Mouse (Mus musculus): ENCODE measurements around the gene Slc12a5.

The Slc12a5 gene

GRCm38 (mm10) chr2:164942692-164943290 is 17.8 kb upstream of the Slc12a5 start:
- DNase-seq (ENCODE audit: low read depth in 2 of 2, low spot score in 2 of 2): peak in 1 of 2 experiments; percentile 49

GRCm38 (mm10) chr2:164947506-164947905 is 13.1 kb upstream of the Slc12a5 start:
- DNase-seq (ENCODE audit: low read depth in 2 of 2, low spot score in 2 of 2): no peak

DNA sequence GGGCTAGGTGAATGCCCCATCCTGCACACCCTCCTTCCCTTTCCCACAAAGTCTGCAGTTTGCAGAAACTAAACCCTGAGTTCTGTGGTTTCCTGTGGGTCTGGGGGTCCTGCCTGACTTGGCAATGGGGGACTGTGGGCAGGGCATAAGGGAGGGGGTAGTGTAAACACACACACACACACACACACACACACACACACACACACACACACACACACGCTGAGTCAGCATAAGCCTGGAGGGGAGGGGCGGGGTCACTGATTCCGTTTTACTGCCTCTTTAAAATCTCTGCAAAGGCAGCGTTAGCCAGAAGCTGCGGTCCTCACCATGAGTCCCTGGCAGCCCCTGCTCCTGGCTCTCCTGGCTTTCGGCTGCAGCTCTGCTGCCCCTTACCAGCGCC is 12.7 kb upstream of the Slc12a5 start:
- no peak for DNase-seq (ENCODE audit: low read depth in 2 of 2, low spot score in 2 of 2)

DNA sequence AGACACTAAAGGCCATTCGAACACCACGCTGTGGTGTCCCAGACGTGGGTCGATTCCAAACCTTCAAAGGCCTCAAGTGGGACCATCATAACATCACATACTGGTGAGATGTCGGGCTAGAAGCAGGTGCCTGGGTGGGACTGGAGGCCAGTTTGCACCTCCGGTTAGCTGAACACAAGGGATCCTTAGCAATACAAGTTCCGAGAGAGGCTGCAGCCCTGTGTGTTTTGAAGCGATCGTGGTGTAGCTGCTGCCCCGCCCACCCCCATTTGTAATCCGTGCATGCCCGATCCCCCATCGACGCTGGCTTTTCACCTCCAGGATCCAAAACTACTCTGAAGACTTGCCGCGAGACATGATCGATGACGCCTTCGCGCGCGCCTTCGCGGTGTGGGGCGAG is 11.6 kb upstream of the Slc12a5 start:
- no peak for DNase-seq (ENCODE audit: low read depth in 2 of 2, low spot score in 2 of 2)

DNA sequence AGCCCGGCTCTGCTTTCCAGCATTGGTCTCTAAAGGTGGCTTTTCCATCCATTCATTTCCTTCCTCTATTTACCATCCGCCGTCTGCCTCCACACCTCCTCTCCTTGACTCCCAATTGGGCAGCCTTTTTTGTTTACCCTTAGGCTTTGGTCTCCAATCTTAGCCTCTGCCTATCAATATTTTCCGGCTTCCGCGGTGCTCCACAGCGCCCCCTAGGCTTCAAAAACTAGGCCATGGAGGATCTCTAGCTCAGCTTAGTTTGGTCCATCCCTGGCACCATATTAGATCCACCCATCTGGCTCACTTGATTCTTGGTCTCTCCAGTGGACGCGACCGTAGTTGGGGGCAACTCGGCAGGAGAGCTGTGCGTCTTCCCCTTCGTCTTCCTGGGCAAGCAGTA is 10.1 kb upstream of the Slc12a5 start:
- DNase-seq (ENCODE audit: low read depth in 2 of 2, low spot score in 2 of 2): peak in 1 of 2 experiments; percentile 37

DNA sequence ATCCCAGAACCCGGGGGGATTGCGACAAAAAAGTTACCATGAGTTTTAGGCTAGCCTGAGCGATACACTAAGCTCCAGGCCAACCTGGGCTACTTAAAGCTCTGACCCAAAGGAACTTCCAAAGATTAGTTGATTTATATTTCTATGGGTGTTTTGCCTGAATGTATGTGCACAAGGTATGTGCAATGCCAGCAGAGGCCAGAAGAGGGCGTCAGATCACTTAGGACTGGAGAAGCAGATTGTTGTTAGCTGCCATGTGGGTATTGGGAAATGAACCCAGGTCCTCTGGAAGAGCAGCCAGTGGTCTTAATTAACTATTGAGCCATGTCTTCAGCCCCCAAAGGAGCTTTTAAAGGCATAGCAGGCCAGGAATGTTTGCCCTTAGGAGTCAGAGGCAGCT is 8.9 kb upstream of the Slc12a5 start:
- DNase-seq (ENCODE audit: low read depth in 2 of 2, low spot score in 2 of 2): no peak

GRCm38 (mm10) chr2:164952448-164952847 is 8.2 kb upstream of the Slc12a5 start:
- DNase-seq (ENCODE audit: low read depth in 2 of 2, low spot score in 2 of 2): no peak

DNA sequence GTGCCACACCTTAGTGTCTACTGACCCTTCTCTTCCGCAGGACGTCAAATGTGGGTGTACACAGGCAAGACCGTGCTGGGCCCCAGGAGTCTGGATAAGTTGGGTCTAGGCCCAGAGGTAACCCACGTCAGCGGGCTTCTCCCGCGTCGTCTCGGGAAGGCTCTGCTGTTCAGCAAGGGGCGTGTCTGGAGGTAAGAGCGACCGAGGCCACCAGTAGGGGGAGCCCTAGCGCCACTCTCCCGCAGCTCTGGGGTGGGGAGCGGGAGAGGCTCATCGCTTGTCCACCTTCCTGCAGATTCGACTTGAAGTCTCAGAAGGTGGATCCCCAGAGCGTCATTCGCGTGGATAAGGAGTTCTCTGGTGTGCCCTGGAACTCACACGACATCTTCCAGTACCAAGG is 7.4 kb upstream of the Slc12a5 start:
- peak; percentile 66 to 77 for DNase-seq (ENCODE audit: low read depth in 2 of 2, low spot score in 2 of 2)

GRCm38 (mm10) chr2:164955725-164956124 is 4.9 kb upstream of the Slc12a5 start:
- DNase-seq (ENCODE audit: low read depth in 2 of 2, low spot score in 2 of 2): no peak

DNA sequence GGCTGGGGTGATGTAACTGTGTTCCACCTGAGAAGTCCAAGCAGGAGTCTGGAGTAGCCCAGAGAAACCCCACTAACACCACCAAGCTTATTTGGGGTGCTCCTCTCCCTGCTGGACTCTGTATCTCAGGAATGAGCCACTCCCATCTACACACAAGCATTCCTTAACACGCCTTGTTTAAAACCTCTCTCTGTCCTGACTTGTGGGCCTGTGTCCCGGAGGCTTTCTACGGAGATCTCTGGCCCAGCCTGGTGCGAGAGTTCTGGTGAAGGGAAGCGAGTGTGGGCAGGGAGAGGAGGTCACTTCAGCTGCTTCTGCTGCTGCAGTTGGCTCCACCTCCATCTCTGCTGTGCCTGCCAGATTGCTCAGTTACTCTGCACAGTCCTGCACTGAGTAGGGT is 4.4 kb upstream of the Slc12a5 start:
- DNase-seq (ENCODE audit: low read depth in 2 of 2, low spot score in 2 of 2): no peak

DNA sequence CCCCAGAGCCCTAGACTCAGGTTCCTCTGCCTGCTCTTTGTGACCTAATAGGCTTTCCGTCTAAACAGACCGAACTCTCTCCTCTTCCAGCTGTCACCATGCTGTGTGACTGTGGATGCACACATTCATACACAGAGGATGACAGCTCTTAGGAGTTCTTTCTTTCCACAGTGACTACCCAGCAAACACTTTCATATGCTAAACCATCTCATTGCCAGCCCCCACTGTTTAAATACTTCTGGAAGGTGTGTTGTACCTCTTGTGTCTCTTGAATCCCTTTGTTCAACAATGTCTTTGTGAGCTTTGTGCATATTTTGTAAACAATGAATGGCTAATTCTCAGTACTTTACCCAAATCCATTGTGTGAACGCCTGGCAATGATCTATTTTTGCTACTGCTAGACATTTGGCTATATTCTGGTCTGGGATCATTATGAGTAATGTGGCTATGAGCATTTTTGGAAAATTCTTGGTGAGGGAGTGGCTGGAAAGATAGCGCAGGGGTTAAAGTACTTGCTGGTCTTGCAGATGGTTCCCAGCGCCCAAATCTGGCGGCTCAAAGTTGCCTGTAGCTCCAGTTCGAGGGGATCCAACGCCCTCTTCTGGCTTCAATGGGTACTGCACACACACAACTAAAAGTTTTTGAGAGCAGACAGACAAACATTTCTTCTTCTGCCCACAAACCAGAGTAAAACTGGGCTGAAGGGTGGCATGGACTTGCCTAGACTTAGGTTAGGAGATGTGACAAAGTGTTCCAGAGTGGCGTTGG is 2.9 kb upstream of the Slc12a5 start:
- no peak for DNase-seq (ENCODE audit: low read depth in 2 of 2, low spot score in 2 of 2)

DNA sequence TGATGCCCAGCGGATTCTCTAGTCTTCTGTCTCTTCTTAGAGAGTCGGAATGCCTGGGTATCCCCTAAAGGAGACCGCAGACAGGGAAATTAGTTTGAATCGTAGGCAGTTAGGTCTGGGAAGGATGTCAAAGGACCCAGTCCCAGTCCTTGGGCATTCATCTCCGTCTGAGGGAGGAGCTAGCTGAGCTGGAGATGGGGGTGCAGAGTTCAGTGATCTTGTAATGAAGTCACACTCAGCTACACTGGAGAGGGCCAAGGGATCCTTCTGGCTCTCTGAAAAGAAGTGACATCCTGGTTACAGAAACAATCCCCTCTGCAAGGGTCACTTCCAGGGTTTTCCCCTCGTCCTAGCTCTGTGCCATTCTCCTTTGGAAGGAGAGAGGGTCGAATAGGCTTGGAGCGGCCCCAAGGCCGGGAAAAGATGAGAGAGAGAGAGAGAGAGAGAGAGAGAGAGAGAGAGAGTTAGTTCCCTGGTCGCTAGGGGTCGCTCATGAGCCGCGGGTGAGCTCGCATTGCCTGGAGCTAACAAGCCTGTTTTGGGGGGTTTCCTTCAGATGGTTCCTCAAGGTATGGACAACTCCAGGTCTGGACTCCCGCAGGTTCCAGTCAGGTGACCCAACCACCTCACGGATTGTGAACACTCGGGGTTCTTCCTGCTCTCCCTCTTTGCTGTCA is 1.0 kb downstream of the Slc12a5 start:
- peak; percentile 62 to 77 for DNase-seq (ENCODE audit: low read depth in 2 of 2, low spot score in 2 of 2)

- DNase-seq (ENCODE audit: low read depth in 2 of 2, low spot score in 2 of 2): no peak
Measured at GRCm38 (mm10) chr2:164962183-164962580, 1.6 kb downstream of the Slc12a5 start.

DNA sequence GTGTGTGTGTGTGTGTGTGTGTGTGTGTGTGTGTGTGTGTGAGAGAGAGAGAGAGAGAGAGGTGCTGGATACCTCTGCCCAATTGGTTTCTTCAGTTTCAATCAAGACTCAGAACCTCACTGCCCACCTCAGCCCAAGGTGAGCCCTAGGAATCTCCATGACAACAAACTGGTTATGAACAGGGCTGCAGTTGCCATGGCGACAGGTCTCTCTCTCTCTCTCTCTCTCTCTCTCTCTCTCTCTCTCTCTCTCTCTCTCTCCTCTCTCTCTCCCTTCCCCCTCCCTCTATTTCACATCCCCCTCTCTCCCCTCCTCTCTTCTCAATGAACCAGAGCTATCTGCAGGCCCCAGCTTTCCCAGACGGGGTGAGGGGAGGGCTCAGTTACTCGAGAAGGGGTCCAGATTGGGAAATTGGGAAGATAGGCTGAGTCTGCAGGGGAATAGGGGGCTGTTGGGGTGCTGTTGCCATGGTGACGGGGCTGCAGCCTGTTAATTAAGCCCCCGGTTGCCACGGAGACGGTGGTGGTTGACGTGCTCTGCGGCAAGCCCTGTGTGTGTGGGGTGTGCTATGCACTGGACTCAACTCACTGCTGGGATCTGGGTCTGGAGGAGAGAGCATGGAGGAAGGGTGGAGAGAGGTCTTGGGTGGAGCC is 3.8 kb downstream of the Slc12a5 start:
- no peak for DNase-seq (ENCODE audit: low read depth in 2 of 2, low spot score in 2 of 2)

- DNase-seq (ENCODE audit: low read depth in 2 of 2, low spot score in 2 of 2): no peak
Measured at GRCm38 (mm10) chr2:164964981-164965380, 4.4 kb downstream of the Slc12a5 start.

DNA sequence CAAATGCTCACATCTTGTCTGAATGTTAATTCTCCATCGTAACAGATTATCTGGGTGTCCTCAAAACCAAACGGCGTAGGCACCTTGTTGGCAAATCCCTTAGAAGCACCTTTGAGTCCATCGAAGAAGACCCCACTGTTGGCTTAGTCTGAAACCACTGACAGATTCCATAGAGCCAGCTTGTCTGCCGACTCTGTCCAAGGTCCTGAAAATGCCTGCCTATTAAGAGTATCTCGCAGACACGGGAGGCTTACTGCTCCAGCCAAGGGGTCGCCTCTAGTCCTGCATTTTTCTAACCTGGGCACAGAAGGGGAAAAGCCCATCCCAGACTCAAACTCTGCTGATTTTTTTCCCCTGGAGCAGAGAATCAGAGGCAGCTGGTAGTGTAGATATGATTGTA is 5.8 kb downstream of the Slc12a5 start:
- DNase-seq (ENCODE audit: low read depth in 2 of 2, low spot score in 2 of 2): no peak

DNA sequence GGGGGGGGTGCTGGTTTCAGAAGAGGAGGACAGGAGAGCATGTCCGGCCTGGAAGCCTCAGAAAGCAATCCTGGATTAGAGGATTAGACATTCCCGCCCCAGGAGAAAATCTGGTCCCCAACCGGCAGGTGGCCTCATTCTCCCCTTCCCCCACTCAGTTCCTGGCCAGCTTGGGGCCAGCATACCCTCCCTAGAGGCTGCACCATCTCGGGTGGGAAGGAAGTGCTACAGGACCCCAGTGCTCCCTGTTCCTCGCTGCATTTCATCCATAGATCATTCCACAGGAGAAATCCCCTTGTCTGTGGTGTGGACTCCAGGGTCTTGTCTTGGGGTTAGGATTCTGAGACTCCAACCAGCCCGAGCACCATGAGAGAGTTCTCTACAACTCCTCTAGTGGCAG is 6.6 kb downstream of the Slc12a5 start:
- no peak for DNase-seq (ENCODE audit: low read depth in 2 of 2, low spot score in 2 of 2)

- no peak for DNase-seq (ENCODE audit: low read depth in 2 of 2, low spot score in 2 of 2)
Measured at GRCm38 (mm10) chr2:164967761-164968440, 7.3 kb downstream of the Slc12a5 start.

GRCm38 (mm10) chr2:164968451-164968851 is 7.8 kb downstream of the Slc12a5 start:
- no peak for DNase-seq (ENCODE audit: low read depth in 2 of 2, low spot score in 2 of 2)

- DNase-seq (ENCODE audit: low read depth in 2 of 2, low spot score in 2 of 2): no peak
Measured at GRCm38 (mm10) chr2:164969348-164969781, 8.8 kb downstream of the Slc12a5 start.

DNA sequence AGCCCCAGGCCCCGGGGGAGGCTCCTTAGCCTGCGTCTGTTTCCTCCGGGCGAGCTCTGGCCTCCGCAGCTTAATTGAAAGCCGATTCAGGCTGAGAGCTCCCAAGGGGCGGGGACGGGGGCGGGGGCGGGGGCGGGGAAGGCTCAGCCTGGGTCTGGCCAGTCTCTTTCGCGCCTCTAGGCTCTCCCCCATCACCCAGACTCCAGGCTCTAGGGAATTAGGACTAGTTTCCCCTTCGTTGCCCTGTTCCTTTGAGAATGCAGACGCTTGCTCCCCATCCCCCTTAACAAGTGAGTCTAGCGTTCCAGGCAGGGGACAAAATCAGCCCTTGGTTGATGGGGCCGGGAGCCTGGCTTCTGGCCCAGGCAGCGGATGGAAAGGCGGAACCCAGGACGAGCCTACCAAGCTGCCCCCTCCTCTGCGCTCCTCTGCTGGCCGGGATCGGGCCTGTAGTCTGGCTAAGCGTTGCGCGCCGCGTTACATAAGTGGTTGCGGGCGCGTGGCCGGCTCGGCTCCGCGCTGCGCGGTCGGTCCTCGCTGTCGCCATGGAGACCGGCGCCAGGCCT is 10.1 kb downstream of the Slc12a5 start:
- DNase-seq (ENCODE audit: low read depth in 2 of 2, low spot score in 2 of 2): no peak

Measured in CD8-positive naive resting alpha-beta T cell, adult 2 months (primary cell).